Mouse (Mus musculus): Measurements from ENCODE around the gene Per3. TPM values are rescaled to one million over a fixed set of nuclear protein-coding genes. Genes with fewer than 3 reads are reported as not detected.

Gene Per3
- polyA plus RNA-seq (2015; fragmentation: Nextera tagmentation; extraction: Ambion mirVana), result 9.2 and 11.2 TPM in 2 replicates

- Histone ChIP-seq H3K27me3 (ENCODE audit: control insufficient read depth, insufficient read depth, low read depth, low read length) (no peaks in the 10 kb centered on the region), H3K27ac (ENCODE audit: low read length) (peak within 1 kb of the TSS; percentile 85), H3K36me3 (ENCODE audit: control insufficient read depth, insufficient read depth, low read length) (peaks cover 8% of the 10 kb centered on the region; the same call in 1 of the 2 replicates), H3K4me3 (ENCODE audit: low read length) (peak within 1 kb of the TSS; percentile 66), H3K9me3 (ENCODE audit: control insufficient read depth, low read length) (no peaks in the 10 kb centered on the region), H3K4me1 (replicated peaks; ENCODE audit: control insufficient read depth, insufficient read depth, low read length) (peaks cover 8% of the 10 kb centered on the region), H3K9ac (ENCODE audit: low read length) (peak within 1 kb of the TSS; percentile 79), H3K4me2 (ENCODE audit: low read depth, low read length) (peak within 1 kb of the TSS; percentile 76)
- under 1% methylated on average over 62 of the region's 79 CpGs for WGBS
- ATAC-seq (ENCODE audit: low read depth), result peak; percentile 97
Observed at GRCm38 (mm10) chr4:151044037-151044943, at the start of gene Per3. TSS of gene Per3 (minus strand) at chr4:151044665.

- ATAC-seq (ENCODE audit: low read depth), result no peak
- H3K4me3 ChIP-seq (ENCODE audit: low read length), result no peak within 1 kb of the TSS
- no peaks in the 10 kb centered on the region for H3K36me3 ChIP-seq (ENCODE audit: control insufficient read depth, insufficient read depth, low read length)
- H3K4me2 ChIP-seq (ENCODE audit: low read depth, low read length), result no peak within 1 kb of the TSS
- no peaks in the 10 kb centered on the region for H3K9me3 ChIP-seq (ENCODE audit: control insufficient read depth, low read length)
- H3K9ac ChIP-seq (ENCODE audit: low read length), result no peak within 1 kb of the TSS
- WGBS, result 80% methylated on average over 7 of the region's 7 CpGs
- no peaks in the 10 kb centered on the region for H3K27me3 ChIP-seq (ENCODE audit: control insufficient read depth, insufficient read depth, low read depth, low read length)
- H3K27ac ChIP-seq (ENCODE audit: low read length), result no peak within 1 kb of the TSS
- H3K4me1 ChIP-seq (replicated peaks; ENCODE audit: control insufficient read depth, insufficient read depth, low read length), result no peaks in the 10 kb centered on the region
Observed at GRCm38 (mm10) chr4:151089270-151089669, 44.8 kb upstream of the Per3 start, which contains the start of gene Gm13090. TSS of gene Gm13090 (plus strand) at chr4:151089570.

DNA sequence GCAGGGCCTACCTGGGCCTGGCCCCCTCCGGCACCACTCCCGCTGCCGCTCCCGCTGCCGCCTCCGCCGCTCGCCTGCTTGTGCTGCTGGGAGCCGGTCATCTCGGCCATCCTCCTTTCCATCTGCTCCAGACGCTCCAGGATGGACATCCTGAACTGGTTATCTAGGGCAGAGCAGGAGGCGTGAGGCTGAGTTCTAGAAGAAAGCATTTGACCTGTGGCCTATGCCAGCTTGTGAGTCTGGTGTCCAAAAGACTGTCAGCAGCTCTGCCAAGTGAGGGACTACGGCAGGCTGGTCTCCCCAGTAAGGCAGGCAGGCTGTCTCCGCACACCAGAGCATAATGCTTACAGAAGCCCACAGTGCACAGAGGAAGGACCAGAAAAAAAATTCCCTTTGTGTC is 44.4 kb upstream of the Per3 start:
- no peaks in the 10 kb centered on the region for H3K9me3 ChIP-seq (ENCODE audit: control insufficient read depth, low read length)

DNA sequence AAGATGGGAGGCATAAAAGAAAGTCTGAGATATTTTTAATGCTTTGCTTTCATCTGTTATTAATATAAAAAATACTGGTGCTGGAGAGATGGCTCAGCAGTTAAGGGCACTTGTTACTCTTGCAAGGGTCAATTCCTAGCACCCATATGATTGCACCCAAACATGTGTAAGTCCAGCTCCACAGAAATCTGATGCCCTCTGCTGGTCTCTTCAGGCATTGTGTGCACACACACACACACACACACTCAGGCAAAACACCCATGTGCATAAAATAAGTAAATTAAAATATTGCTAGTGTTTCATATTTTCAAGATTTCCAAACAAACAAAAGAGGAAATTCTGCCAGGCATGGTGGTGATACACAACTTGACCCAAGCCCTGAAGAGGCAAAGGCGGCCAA is 42.9 kb upstream of the Per3 start:
- ATAC-seq (ENCODE audit: low read depth), result no peak
- Histone ChIP-seq H3K9ac (ENCODE audit: low read length) (no peak overlapping the region), H3K9me3 (ENCODE audit: control insufficient read depth, low read length) (no peaks in the 10 kb centered on the region), H3K4me2 (ENCODE audit: low read depth, low read length) (no peak overlapping the region), H3K4me1 (replicated peaks; ENCODE audit: control insufficient read depth, insufficient read depth, low read length) (no peaks in the 10 kb centered on the region), H3K27me3 (ENCODE audit: control insufficient read depth, insufficient read depth, low read depth, low read length) (no peaks in the 10 kb centered on the region), H3K27ac (ENCODE audit: low read length) (no peak overlapping the region), H3K4me3 (ENCODE audit: low read length) (no peak overlapping the region), H3K36me3 (ENCODE audit: control insufficient read depth, insufficient read depth, low read length) (no peaks in the 10 kb centered on the region)
- whole genome bisulfite sequencing, result 97% methylated on average over 1 of the region's 1 CpGs

More for the DNA sequence above, 44.4 kb upstream of the Per3 start:
- Histone ChIP-seq H3K27me3 (ENCODE audit: control insufficient read depth, insufficient read depth, low read depth, low read length) (no peaks in the 10 kb centered on the region), H3K9ac (ENCODE audit: low read length) (no peak overlapping the region), H3K4me2 (ENCODE audit: low read depth, low read length) (no peak overlapping the region), H3K4me3 (ENCODE audit: low read length) (no peak overlapping the region), H3K36me3 (ENCODE audit: control insufficient read depth, insufficient read depth, low read length) (no peaks in the 10 kb centered on the region), H3K4me1 (replicated peaks; ENCODE audit: control insufficient read depth, insufficient read depth, low read length) (no peaks in the 10 kb centered on the region), H3K27ac (ENCODE audit: low read length) (no peak overlapping the region)
- WGBS, result 86% methylated on average over 14 of the region's 14 CpGs
- no peak for ATAC-seq (ENCODE audit: low read depth)

DNA sequence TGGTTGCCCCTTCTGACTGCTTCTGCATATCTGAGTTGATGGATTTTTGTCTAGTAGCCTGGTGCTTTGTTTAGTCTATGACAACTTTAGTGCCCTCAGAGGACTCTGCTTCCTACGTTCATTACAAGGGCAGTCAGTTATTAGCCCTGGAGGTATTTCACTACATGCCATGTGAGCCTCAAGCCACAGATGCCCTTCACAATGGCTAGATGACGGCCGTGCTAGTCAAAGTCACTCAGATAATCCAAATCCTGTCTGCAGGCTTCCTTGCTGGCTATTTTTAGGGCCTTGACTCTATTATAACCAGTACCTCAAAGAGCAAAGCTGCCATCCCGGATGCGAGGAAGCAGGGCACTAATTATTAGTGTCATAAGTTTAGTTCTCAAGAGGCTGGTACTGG is 38.6 kb upstream of the Per3 start:
- H3K4me1 ChIP-seq (replicated peaks; ENCODE audit: control insufficient read depth, insufficient read depth, low read length), result no peaks in the 10 kb centered on the region
- H3K9me3 ChIP-seq (ENCODE audit: control insufficient read depth, low read length), result no peaks in the 10 kb centered on the region
- H3K4me3 ChIP-seq (ENCODE audit: low read length), result no peak overlapping the region
- no peaks in the 10 kb centered on the region for H3K27me3 ChIP-seq (ENCODE audit: control insufficient read depth, insufficient read depth, low read depth, low read length)
- no peak overlapping the region for H3K4me2 ChIP-seq (ENCODE audit: low read depth, low read length)
- H3K36me3 ChIP-seq (ENCODE audit: control insufficient read depth, insufficient read depth, low read length), result no peaks in the 10 kb centered on the region
- H3K27ac ChIP-seq (ENCODE audit: low read length), result no peak overlapping the region
- H3K9ac ChIP-seq (ENCODE audit: low read length), result no peak overlapping the region
- 75% methylated on average over 5 of the region's 5 CpGs for WGBS
- ATAC-seq (ENCODE audit: low read depth), result no peak

DNA sequence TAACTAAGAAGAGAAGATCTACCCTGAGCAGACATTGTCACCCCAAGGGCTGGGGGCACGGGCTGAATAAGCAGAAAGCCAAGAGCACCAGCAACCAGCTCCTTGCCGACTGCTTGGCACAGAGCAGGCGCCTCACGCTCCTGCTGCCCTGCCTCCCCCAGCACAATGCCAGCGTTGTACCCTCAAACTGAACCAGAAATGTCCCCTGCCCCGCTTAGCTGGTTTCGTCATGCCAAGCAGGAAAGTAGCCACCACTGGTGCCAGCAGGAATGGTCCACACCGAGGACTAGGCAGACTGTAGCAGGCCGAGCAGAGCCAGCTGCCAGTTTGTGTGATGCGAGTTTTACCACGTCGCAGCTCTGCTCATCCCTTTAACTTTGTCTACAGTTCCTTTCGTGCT is 37.5 kb upstream of the Per3 start:
- H3K4me2 ChIP-seq (ENCODE audit: low read depth, low read length), result no peak overlapping the region
- H3K27ac ChIP-seq (ENCODE audit: low read length), result no peak overlapping the region
- no peak overlapping the region for H3K9ac ChIP-seq (ENCODE audit: low read length)
- no peaks in the 10 kb centered on the region for H3K27me3 ChIP-seq (ENCODE audit: control insufficient read depth, insufficient read depth, low read depth, low read length)
- H3K36me3 ChIP-seq (ENCODE audit: control insufficient read depth, insufficient read depth, low read length), result no peaks in the 10 kb centered on the region
- no peaks in the 10 kb centered on the region for H3K4me1 ChIP-seq (replicated peaks; ENCODE audit: control insufficient read depth, insufficient read depth, low read length)
- H3K9me3 ChIP-seq (ENCODE audit: control insufficient read depth, low read length), result no peaks in the 10 kb centered on the region
- 87% methylated on average over 13 of the region's 13 CpGs for WGBS
- no peak for ATAC-seq (ENCODE audit: low read depth)
- H3K4me3 ChIP-seq (ENCODE audit: low read length), result no peak overlapping the region

DNA sequence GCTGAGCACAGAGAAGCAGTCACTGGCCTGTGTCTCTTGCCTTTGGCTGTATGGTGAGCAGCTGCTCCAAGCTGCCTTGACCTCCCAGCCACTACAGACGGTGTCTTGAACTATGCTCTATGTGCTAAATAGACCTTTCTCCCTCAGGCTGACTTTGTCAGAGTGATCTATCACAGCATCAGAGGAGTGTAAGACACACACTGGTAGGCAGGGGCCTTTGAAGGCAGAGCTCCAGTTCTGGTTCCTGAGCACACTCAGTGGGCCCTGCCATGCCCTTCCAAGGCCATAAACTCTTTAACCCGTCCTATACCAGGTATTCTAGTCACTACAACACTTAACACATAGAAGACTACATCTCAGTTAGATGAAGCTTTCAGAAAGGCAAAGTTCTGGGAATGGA is 36.9 kb upstream of the Per3 start:
- no peaks in the 10 kb centered on the region for H3K9me3 ChIP-seq (ENCODE audit: control insufficient read depth, low read length)
- H3K4me2 ChIP-seq (ENCODE audit: low read depth, low read length), result no peak overlapping the region
- no peak overlapping the region for H3K4me3 ChIP-seq (ENCODE audit: low read length)
- no peak overlapping the region for H3K9ac ChIP-seq (ENCODE audit: low read length)
- H3K36me3 ChIP-seq (ENCODE audit: control insufficient read depth, insufficient read depth, low read length), result no peaks in the 10 kb centered on the region
- no peak for ATAC-seq (ENCODE audit: low read depth)
- H3K27me3 ChIP-seq (ENCODE audit: control insufficient read depth, insufficient read depth, low read depth, low read length), result no peaks in the 10 kb centered on the region
- 67% methylated on average over 2 of the region's 2 CpGs for WGBS
- H3K27ac ChIP-seq (ENCODE audit: low read length), result no peak overlapping the region
- H3K4me1 ChIP-seq (replicated peaks; ENCODE audit: control insufficient read depth, insufficient read depth, low read length), result no peaks in the 10 kb centered on the region

DNA sequence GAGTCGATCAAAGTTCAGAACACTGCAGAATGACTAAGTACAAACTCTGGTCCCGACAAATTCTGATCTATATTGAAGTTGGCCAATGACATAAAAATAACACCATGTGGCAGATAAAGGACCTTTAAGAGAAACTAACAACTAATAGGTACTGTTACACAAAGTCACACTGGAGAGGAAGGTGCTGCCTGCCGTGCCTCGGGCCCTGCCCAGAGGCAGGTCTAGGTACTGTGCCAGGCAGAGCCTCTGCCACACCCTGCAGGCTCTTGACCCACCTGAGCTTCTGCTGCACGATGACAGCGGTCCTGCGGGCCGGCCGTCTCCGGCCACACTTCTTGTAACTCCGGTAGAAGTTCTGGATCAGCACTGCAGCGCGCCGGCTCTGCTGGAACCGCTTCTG is 30.4 kb upstream of the Per3 start:
- ATAC-seq (ENCODE audit: low read depth), result no peak
- H3K27ac ChIP-seq (ENCODE audit: low read length), result no peak overlapping the region
- no peaks in the 10 kb centered on the region for H3K36me3 ChIP-seq (ENCODE audit: control insufficient read depth, insufficient read depth, low read length)
- H3K9me3 ChIP-seq (ENCODE audit: control insufficient read depth, low read length), result no peaks in the 10 kb centered on the region
- no peaks in the 10 kb centered on the region for H3K27me3 ChIP-seq (ENCODE audit: control insufficient read depth, insufficient read depth, low read depth, low read length)
- 89% methylated on average over 15 of the region's 15 CpGs for WGBS
- no peak overlapping the region for H3K4me3 ChIP-seq (ENCODE audit: low read length)
- no peaks in the 10 kb centered on the region for H3K4me1 ChIP-seq (replicated peaks; ENCODE audit: control insufficient read depth, insufficient read depth, low read length)
- no peak overlapping the region for H3K4me2 ChIP-seq (ENCODE audit: low read depth, low read length)
- H3K9ac ChIP-seq (ENCODE audit: low read length), result no peak overlapping the region

GRCm38 (mm10) chr4:151073108-151073744 is 28.8 kb upstream of the Per3 start:
- H3K9ac ChIP-seq (ENCODE audit: low read length), result no peak overlapping the region
- no peaks in the 10 kb centered on the region for H3K27me3 ChIP-seq (ENCODE audit: control insufficient read depth, insufficient read depth, low read depth, low read length)
- no peaks in the 10 kb centered on the region for H3K9me3 ChIP-seq (ENCODE audit: control insufficient read depth, low read length)
- no peaks in the 10 kb centered on the region for H3K4me1 ChIP-seq (replicated peaks; ENCODE audit: control insufficient read depth, insufficient read depth, low read length)
- H3K4me3 ChIP-seq (ENCODE audit: low read length), result no peak overlapping the region
- ATAC-seq (ENCODE audit: low read depth), result peak; percentile 62; the same call in 1 of the 2 replicates
- H3K4me2 ChIP-seq (ENCODE audit: low read depth, low read length), result no peak overlapping the region
- no peak overlapping the region for H3K27ac ChIP-seq (ENCODE audit: low read length)
- H3K36me3 ChIP-seq (ENCODE audit: control insufficient read depth, insufficient read depth, low read length), result no peaks in the 10 kb centered on the region
- WGBS, result 47% methylated on average over 13 of the region's 13 CpGs
